In the genomic region with DNA sequence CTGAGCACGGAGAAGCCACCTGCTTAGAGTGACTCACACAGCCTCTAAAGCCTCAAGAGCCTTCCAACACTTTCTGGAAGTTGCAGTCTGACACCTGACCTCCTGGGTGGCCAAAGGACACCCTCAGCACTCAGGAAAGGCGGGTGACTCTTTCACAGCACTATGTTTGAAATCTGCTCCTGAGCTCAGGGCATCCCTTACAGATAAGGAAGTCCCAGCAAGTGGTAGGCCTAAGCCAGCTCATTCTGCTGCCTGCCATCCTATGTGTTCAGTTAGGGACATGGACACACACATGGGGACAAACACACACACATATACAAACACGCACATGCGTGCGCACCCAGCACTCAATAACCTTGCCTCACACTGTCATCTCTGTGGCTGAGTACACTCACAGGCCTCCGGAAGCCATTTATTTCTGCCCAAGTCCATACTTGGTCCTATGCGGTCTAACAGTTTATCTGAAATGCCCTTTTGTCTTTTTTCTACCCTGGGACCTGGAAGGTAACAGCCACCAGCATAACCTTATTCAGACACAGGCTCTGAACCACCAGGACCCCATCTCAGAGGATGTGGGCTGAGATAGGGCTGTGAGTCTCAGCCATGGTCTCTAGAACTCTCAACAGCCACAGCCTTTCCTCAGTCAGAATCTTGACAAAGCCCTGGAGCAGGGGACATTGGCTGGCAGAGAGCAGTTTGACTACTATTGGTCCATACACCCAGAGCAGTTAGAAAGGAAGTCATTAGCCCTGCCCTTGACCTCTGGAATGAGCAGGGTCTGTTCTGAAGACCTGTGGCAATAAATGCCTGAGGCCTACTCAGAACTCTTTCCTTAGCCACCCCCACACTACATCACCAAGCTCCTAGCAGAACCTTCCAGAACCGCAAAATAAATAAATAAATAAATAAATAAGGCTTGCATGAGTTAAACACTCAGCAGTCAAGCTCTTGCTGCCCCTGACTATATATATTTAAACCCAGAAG, we compare ENCODE assay signal across 8 mouse cellular contexts. TPM values are rescaled to one million over a fixed set of nuclear protein-coding genes. Genes with fewer than 3 reads are reported as not detected.
DNase-seq lines count a peak whose midpoint lies in the region; ATAC-seq and TF ChIP-seq lines count a peak whose summit lies in the region.

No protein-coding gene starts in this region.

- H3K4me2 ChIP-seq in forebrain, embryonic 16.5 days (ENCODE audit: low read length) = no peak overlapping the region
- no peak overlapping the region for H3K4me2 ChIP-seq in limb, embryonic 15.5 days

- no peak overlapping the region for H3K9ac ChIP-seq in forebrain, embryonic 16.5 days (replicated peaks; ENCODE audit: low read depth, low read length)
- H3K9ac ChIP-seq in limb, embryonic 15.5 days = peak overlapping the region; percentile 17; the same call in 1 of the 2 replicates

- H3K36me3 ChIP-seq in forebrain, embryonic 10.5 days (replicated peaks) = peaks cover 77% of the 10 kb centered on the region
- no peaks in the 10 kb centered on the region for H3K36me3 ChIP-seq in forebrain, embryonic 16.5 days (ENCODE audit: control insufficient read depth, insufficient read depth)
- no peaks in the 10 kb centered on the region for H3K36me3 ChIP-seq in testis, adult 2 months (ENCODE audit: control insufficient read depth, insufficient read depth, low read length)
- H3K36me3 ChIP-seq in limb, embryonic 15.5 days = peaks cover 53% of the 10 kb centered on the region

- TF ChIP-seq CTCF in testis, adult 2 months (IDR thresholded peaks at IDR 0.05; ENCODE audit: control insufficient read depth, insufficient read depth, insufficient replicate concordance, low read depth, low read length) = no peak

- H3K4me3 ChIP-seq in forebrain, embryonic 10.5 days = no peak overlapping the region
- H3K4me3 ChIP-seq in forebrain, embryonic 16.5 days (replicated peaks; ENCODE audit: low read length) = no peak overlapping the region
- H3K4me3 ChIP-seq in testis, adult 2 months (ENCODE audit: control insufficient read depth, low read depth, low read length) = no peak overlapping the region
- no peak overlapping the region for H3K4me3 ChIP-seq in limb, embryonic 15.5 days

- ATAC-seq in forebrain, embryonic 16.5 days = no peak
- ATAC-seq in limb, embryonic 15.5 days (ENCODE audit: insufficient number of reproducible peaks, low FRiP score, low TSS enrichment, low read depth) = no peak

- no peak for DNase-seq in forebrain, embryonic 10.5 days (ENCODE audit: extremely low spot score, low spot score)
- DNase-seq in testis, postnatal 10 days (ENCODE audit: low spot score) = no peak
- DNase-seq in yolk sac, embryonic 10.5 days (ENCODE audit: low spot score) = peak; percentile 52
- DNase-seq in left cerebral cortex, adult 9 months (ENCODE audit: low spot score in 2 of 2) = no peak
- DNase-seq in frontal cortex, postnatal 10 days (ENCODE audit: low spot score in 2 of 2) = no peak

- H3K27me3 ChIP-seq in forebrain, embryonic 10.5 days (ENCODE audit: poor library complexity, severe bottlenecking) = no peaks in the 10 kb centered on the region
- no peaks in the 10 kb centered on the region for H3K27me3 ChIP-seq in forebrain, embryonic 16.5 days (replicated peaks; ENCODE audit: control insufficient read depth, insufficient read depth, low read length)
- no peaks in the 10 kb centered on the region for H3K27me3 ChIP-seq in testis, adult 2 months (ENCODE audit: control insufficient read depth, insufficient read depth, low read length)
- no peaks in the 10 kb centered on the region for H3K27me3 ChIP-seq in limb, embryonic 15.5 days

- TF ChIP-seq POLR2A in testis, adult 2 months (IDR thresholded peaks at IDR 0.05; ENCODE audit: control insufficient read depth, low read depth, low read length) = no peak

- no peaks in the 10 kb centered on the region for H3K9me3 ChIP-seq in forebrain, embryonic 10.5 days
- no peaks in the 10 kb centered on the region for H3K9me3 ChIP-seq in forebrain, embryonic 16.5 days (ENCODE audit: control insufficient read depth, low read length)
- H3K9me3 ChIP-seq in limb, embryonic 15.5 days = no peaks in the 10 kb centered on the region

- H3K27ac ChIP-seq in forebrain, embryonic 10.5 days = peak overlapping the region; percentile 86
- H3K27ac ChIP-seq in forebrain, embryonic 16.5 days (ENCODE audit: low read length) = no peak overlapping the region
- peak overlapping the region; percentile 56 for H3K27ac ChIP-seq in testis, adult 2 months (ENCODE audit: control insufficient read depth, insufficient read depth, low read depth, low read length)
- peak overlapping the region; percentile 89 for H3K27ac ChIP-seq in limb, embryonic 15.5 days

- H3K4me1 ChIP-seq in forebrain, embryonic 10.5 days = peaks cover 59% of the 10 kb centered on the region
- H3K4me1 ChIP-seq in forebrain, embryonic 16.5 days (replicated peaks; ENCODE audit: control insufficient read depth, insufficient read depth, low read length) = peaks cover 6% of the 10 kb centered on the region
- peaks cover 8% of the 10 kb centered on the region for H3K4me1 ChIP-seq in testis, adult 2 months (ENCODE audit: control insufficient read depth, insufficient read depth, low read length)
- H3K4me1 ChIP-seq in limb, embryonic 15.5 days = peaks cover 69% of the 10 kb centered on the region

- WGBS in forebrain, embryonic 10.5 days = 86% methylated on average over 8 of the region's 8 CpGs
- WGBS in forebrain, embryonic 16.5 days = 92% methylated on average over 8 of the region's 8 CpGs
- WGBS in limb, embryonic 15.5 days = 77% methylated on average over 8 of the region's 8 CpGs

RNA-seq across cellular contexts. Expression of gene Myh9, which starts 42.2 kb away (rescaled TPM):
- polyA plus RNA-seq in forebrain, embryonic 10.5 days (2016; fragmentation: Nextera tagmentation; extraction: Ambion mirVana) = 35.6 and 36.8 TPM in 2 replicates
- polyA plus RNA-seq in forebrain, embryonic 16.5 days (2015; fragmentation: Nextera tagmentation; extraction: Ambion mirVana) = 12.2 and 13.6 TPM in 2 replicates
- polyA plus RNA-seq in testis, adult 2 months (2012; rRNA removed) = 4.5 and 4.6 TPM in 2 replicates
- polyA plus RNA-seq in limb, embryonic 15.5 days (2015; fragmentation: Nextera tagmentation; extraction: Ambion mirVana) = 39.9 and 44.1 TPM in 2 replicates

RNA-seq across cellular contexts. Expression of gene Apol8, which starts 43.0 kb away (rescaled TPM):
- polyA plus RNA-seq in forebrain, embryonic 10.5 days (2016; fragmentation: Nextera tagmentation; extraction: Ambion mirVana) = 0.07 and 0.24 TPM in 2 replicates
- 0.22 TPM in 1 of 2 replicates, not detected in the other for polyA plus RNA-seq in forebrain, embryonic 16.5 days (2015; fragmentation: Nextera tagmentation; extraction: Ambion mirVana)
- polyA plus RNA-seq in testis, adult 2 months (2012; rRNA removed) = 0.17 TPM in 2 replicates
- 0.14 and 0.15 TPM in 2 replicates for polyA plus RNA-seq in limb, embryonic 15.5 days (2015; fragmentation: Nextera tagmentation; extraction: Ambion mirVana)
